10 mouse cellular contexts compared by ENCODE assay signal in the genomic region with DNA sequence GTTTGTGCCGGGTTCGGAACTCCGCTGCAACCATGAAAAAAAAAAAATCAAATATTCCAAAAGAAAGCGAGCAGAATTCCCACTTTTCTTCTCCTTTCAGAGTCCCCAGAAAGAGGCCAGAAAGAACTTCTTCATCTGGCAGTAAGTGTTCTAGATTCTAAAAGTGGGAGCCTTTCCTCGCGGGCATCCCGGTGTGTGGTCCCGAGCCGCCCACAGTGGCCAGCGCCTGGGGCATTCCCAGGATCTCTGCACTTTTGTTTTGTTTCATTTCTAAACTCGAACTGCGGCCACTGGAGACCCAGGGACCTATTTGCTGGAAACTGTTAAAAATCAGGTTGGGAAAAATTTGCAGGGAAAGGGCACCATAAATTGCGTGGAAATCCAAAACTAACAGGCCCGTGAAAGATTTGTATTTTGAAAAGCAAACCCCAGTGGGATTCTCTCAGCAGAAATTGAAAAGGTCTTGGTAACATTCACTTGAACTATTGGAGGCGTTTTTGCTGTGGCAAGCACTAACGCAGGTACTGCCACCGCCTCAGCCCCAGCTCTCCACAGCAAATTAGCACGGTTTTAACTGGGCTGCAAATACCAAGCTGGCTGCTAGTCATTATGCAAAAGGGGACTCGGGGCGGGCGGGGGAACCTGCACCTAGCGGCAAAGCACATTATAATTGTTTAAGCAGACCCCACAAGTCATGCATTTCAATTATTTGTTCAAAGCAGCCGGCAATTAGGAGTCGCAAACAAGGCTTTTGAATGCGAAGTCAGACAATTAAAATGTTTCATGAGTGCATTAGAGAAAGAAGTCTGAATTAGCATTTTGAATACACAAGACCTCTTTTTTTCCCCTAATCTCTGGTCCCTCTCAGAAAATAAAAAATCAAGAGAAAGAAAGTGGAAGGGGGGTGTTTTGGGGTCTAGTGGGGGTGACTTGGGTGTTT.
A peak's percentile ranks its signal among the peaks of the same experiment; 100 is the strongest.
DNase-seq lines count a peak whose midpoint lies in the region; ATAC-seq lines count a peak whose summit lies in the region.
"Had no signal": no experiment of that assay in that cellular context is flagged by ENCODE, and none has a peak within 500 bp of the region (broad histone marks: within the 10 kb centered on the region; RNA-seq: fewer than 3 reads in every experiment).

No protein-coding gene starts in this region.

- peak overlapping the region; percentile 23 for H3K4me3 ChIP-seq in heart, embryonic 12.5 days
- peak overlapping the region; percentile 14; the same call in 1 of the 2 replicates for H3K4me3 ChIP-seq in limb, embryonic 11.5 days (ENCODE audit: low read depth, low read length)
- H3K4me3 ChIP-seq: liver, embryonic 15.5 days had no signal

- peaks cover 83% of the 10 kb centered on the region for H3K27me3 ChIP-seq in heart, embryonic 12.5 days (replicated peaks)
- peaks cover 34% of the 10 kb centered on the region for H3K27me3 ChIP-seq in limb, embryonic 11.5 days (ENCODE audit: control insufficient read depth, insufficient read depth, low read length)

- H3K4me2 ChIP-seq in heart, embryonic 12.5 days = peak overlapping the region; percentile 37
- peak overlapping the region; percentile 49 for H3K4me2 ChIP-seq in limb, embryonic 11.5 days (ENCODE audit: low read depth, severe bottlenecking)
- H3K4me2 ChIP-seq: liver, embryonic 15.5 days had no signal

- DNase-seq in heart, adult 18-20 months = no peak
- peak; percentile 19 for DNase-seq in thymus, postnatal 14 days
- no peak for DNase-seq in thymus, postnatal 10 days (ENCODE audit: low spot score in 2 of 2)
- DNase-seq in limb, embryonic 11.5 days (ENCODE audit: low spot score) = peak; percentile 62
- no peak for DNase-seq in adrenal gland, postnatal 10 days
- DNase-seq in layer of hippocampus, adult 11-12 months (ENCODE audit: low spot score) = no peak
- DNase-seq: right cerebral cortex, adult 18-20 months had no signal

- no peak for ATAC-seq in heart, embryonic 12.5 days (ENCODE audit: insufficient number of reproducible peaks, low FRiP score)
- ATAC-seq in limb, embryonic 11.5 days (ENCODE audit: insufficient number of reproducible peaks, low FRiP score, low TSS enrichment, low read depth) = no peak
- no peak for ATAC-seq in erythroid progenitor cell, adult 5-6 weeks (replicated peaks; ENCODE audit: low FRiP score, poor library complexity, severe bottlenecking)

- no peaks in the 10 kb centered on the region for H3K36me3 ChIP-seq in heart, embryonic 12.5 days
- no peaks in the 10 kb centered on the region for H3K36me3 ChIP-seq in limb, embryonic 11.5 days (ENCODE audit: control insufficient read depth, insufficient read depth, low read length)
- H3K36me3 ChIP-seq: liver, embryonic 15.5 days had no signal

- peaks cover 16% of the 10 kb centered on the region for H3K4me1 ChIP-seq in heart, embryonic 12.5 days (replicated peaks)
- H3K4me1 ChIP-seq in limb, embryonic 11.5 days (ENCODE audit: control insufficient read depth, insufficient read depth, low read length) = peaks cover 12% of the 10 kb centered on the region
- H3K4me1 ChIP-seq: liver, embryonic 15.5 days had no signal

- 4% methylated on average over 25 of the region's 25 CpGs for WGBS in heart, embryonic 12.5 days
- under 1% methylated on average over 25 of the region's 25 CpGs for WGBS in limb, embryonic 11.5 days

- no peaks in the 10 kb centered on the region for H3K9me3 ChIP-seq in heart, embryonic 12.5 days (replicated peaks)
- H3K9me3 ChIP-seq in limb, embryonic 11.5 days (ENCODE audit: control insufficient read depth, low read length) = no peaks in the 10 kb centered on the region
- H3K9me3 ChIP-seq: liver, embryonic 15.5 days had no signal

- no peak overlapping the region for H3K9ac ChIP-seq in heart, embryonic 12.5 days
- H3K9ac ChIP-seq in limb, embryonic 11.5 days (ENCODE audit: low read length) = no peak overlapping the region
- H3K9ac ChIP-seq: liver, embryonic 15.5 days had no signal

- no peak overlapping the region for H3K27ac ChIP-seq in heart, embryonic 12.5 days (ENCODE audit: poor library complexity, severe bottlenecking)
- no peak overlapping the region for H3K27ac ChIP-seq in limb, embryonic 11.5 days (replicated peaks; ENCODE audit: low read depth, low read length)
- H3K27ac ChIP-seq: liver, embryonic 15.5 days had no signal

Comparison
In these comparisons a context has a peak if more than half of its experiments do, and no peak if none do; other contexts are left out.
1. DNase-seq: peak in thymus, postnatal 14 days (single experiment) and limb, embryonic 11.5 days (single experiment); none in heart, adult 18-20 months (0 of 2), thymus, postnatal 10 days (0 of 2), adrenal gland, postnatal 10 days (single experiment) and layer of hippocampus, adult 11-12 months (single experiment).